Comparison of ENCODE assay signal across 28 mouse cellular contexts in the genomic region with DNA sequence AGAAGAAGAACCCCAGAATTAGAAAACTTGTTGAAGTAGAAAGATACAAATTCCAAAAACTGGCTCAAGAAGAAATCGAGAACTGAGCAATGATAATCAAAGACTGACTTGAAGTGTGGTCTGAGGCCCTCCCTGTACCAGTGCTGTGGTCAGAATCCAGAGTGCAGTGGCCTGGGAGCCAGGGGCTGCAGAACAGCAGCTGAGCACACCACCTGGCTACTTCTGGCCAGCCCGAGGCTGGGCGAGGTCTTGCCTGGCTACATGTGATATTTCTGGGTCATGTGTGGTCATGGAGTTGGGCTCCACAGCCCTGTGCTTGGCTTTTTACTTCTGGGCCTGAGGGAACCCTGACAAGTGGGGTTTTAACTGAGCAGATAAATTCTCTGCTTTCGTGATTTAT.
DNase-seq lines count a peak whose midpoint lies in the region; ATAC-seq and TF ChIP-seq lines count a peak whose summit lies in the region.
"Had no signal": no experiment of that assay in that cellular context is flagged by ENCODE, and none has a peak within 500 bp of the region (broad histone marks: within the 10 kb centered on the region; RNA-seq: fewer than 3 reads in every experiment).

No protein-coding gene starts in this region.

- no peak overlapping the region for H3K9ac ChIP-seq in hindbrain, embryonic 13.5 days
- no peak overlapping the region for H3K9ac ChIP-seq in neural tube, embryonic 15.5 days (replicated peaks)
- H3K9ac ChIP-seq in stomach, postnatal 0 days (ENCODE audit: low read length) = no peak overlapping the region
- H3K9ac ChIP-seq: embryonic facial prominence, embryonic 13.5 days; forebrain, embryonic 13.5 days; forebrain, postnatal 0 days; heart, embryonic 12.5 days; heart, embryonic 15.5 days; hindbrain, embryonic 12.5 days had no signal

- no peak overlapping the region for H3K4me2 ChIP-seq in hindbrain, embryonic 13.5 days
- H3K4me2 ChIP-seq in neural tube, embryonic 15.5 days = no peak overlapping the region
- H3K4me2 ChIP-seq in stomach, postnatal 0 days (replicated peaks; ENCODE audit: low read depth) = no peak overlapping the region
- H3K4me2 ChIP-seq: embryonic facial prominence, embryonic 13.5 days; forebrain, embryonic 13.5 days; heart, embryonic 12.5 days; heart, embryonic 15.5 days; hindbrain, embryonic 12.5 days had no signal

- no peak overlapping the region for H3K4me3 ChIP-seq in hindbrain, embryonic 10.5 days
- H3K4me3 ChIP-seq in hindbrain, embryonic 13.5 days = no peak overlapping the region
- H3K4me3 ChIP-seq in neural tube, embryonic 15.5 days (replicated peaks) = no peak overlapping the region
- no peak overlapping the region for H3K4me3 ChIP-seq in stomach, postnatal 0 days (ENCODE audit: low read depth, low read length)
- H3K4me3 ChIP-seq: embryonic facial prominence, embryonic 10.5 days; embryonic facial prominence, embryonic 13.5 days; erythroblast, embryonic 14.5 days; forebrain, embryonic 13.5 days; gastrocnemius, adult 2 months; heart, embryonic 12.5 days; heart, embryonic 15.5 days; hindbrain, embryonic 12.5 days had no signal

- no peaks in the 10 kb centered on the region for H3K9me3 ChIP-seq in hindbrain, embryonic 10.5 days
- no peaks in the 10 kb centered on the region for H3K9me3 ChIP-seq in hindbrain, embryonic 13.5 days
- H3K9me3 ChIP-seq in neural tube, embryonic 15.5 days (replicated peaks) = no peaks in the 10 kb centered on the region
- no peaks in the 10 kb centered on the region for H3K9me3 ChIP-seq in stomach, postnatal 0 days (ENCODE audit: control insufficient read depth, low read length)
- H3K9me3 ChIP-seq: embryonic facial prominence, embryonic 10.5 days; embryonic facial prominence, embryonic 13.5 days; forebrain, embryonic 13.5 days; heart, embryonic 12.5 days; heart, embryonic 15.5 days; hindbrain, embryonic 12.5 days had no signal

- ATAC-seq in hindbrain, embryonic 13.5 days (ENCODE audit: low FRiP score) = no peak
- no peak for ATAC-seq in neural tube, embryonic 15.5 days (ENCODE audit: low FRiP score)
- ATAC-seq in stomach, postnatal 0 days (ENCODE audit: low FRiP score, low TSS enrichment) = no peak
- ATAC-seq: activated CD4-positive, CD25-positive, alpha-beta regulatory T cell, adult 4 months; forebrain, embryonic 13.5 days; forebrain, postnatal 0 days; hindbrain, embryonic 16.5 days had no signal

- no peak overlapping the region for H3K27ac ChIP-seq in hindbrain, embryonic 10.5 days
- H3K27ac ChIP-seq in hindbrain, embryonic 13.5 days = no peak overlapping the region
- no peak overlapping the region for H3K27ac ChIP-seq in neural tube, embryonic 15.5 days (replicated peaks)
- H3K27ac ChIP-seq in stomach, postnatal 0 days (replicated peaks) = no peak overlapping the region
- H3K27ac ChIP-seq: embryonic facial prominence, embryonic 10.5 days; embryonic facial prominence, embryonic 13.5 days; forebrain, embryonic 13.5 days; gastrocnemius, adult 2 months; heart, embryonic 15.5 days; hindbrain, embryonic 12.5 days had no signal

- H3K27me3 ChIP-seq in hindbrain, embryonic 10.5 days (ENCODE audit: insufficient read depth, poor library complexity, severe bottlenecking) = no peaks in the 10 kb centered on the region
- no peaks in the 10 kb centered on the region for H3K27me3 ChIP-seq in hindbrain, embryonic 13.5 days
- no peaks in the 10 kb centered on the region for H3K27me3 ChIP-seq in neural tube, embryonic 15.5 days (replicated peaks)
- no peaks in the 10 kb centered on the region for H3K27me3 ChIP-seq in stomach, postnatal 0 days (ENCODE audit: control insufficient read depth, insufficient read depth, low read length)
- H3K27me3 ChIP-seq: embryonic facial prominence, embryonic 13.5 days; forebrain, embryonic 13.5 days; heart, embryonic 15.5 days; hindbrain, embryonic 12.5 days had no signal

- no peak for TF ChIP-seq EP300 in stomach, postnatal 0 days (optimal IDR thresholded peaks at IDR 0.05)

- H3K4me1 ChIP-seq in hindbrain, embryonic 10.5 days (replicated peaks) = peaks cover 23% of the 10 kb centered on the region
- peaks cover 36% of the 10 kb centered on the region for H3K4me1 ChIP-seq in hindbrain, embryonic 13.5 days (replicated peaks)
- peaks cover 22% of the 10 kb centered on the region for H3K4me1 ChIP-seq in neural tube, embryonic 15.5 days
- H3K4me1 ChIP-seq in stomach, postnatal 0 days (replicated peaks; ENCODE audit: control insufficient read depth, insufficient read depth) = no peaks in the 10 kb centered on the region
- H3K4me1 ChIP-seq: embryonic facial prominence, embryonic 13.5 days; heart, embryonic 12.5 days; heart, embryonic 15.5 days had no signal

- H3K36me3 ChIP-seq in hindbrain, embryonic 10.5 days = no peaks in the 10 kb centered on the region
- no peaks in the 10 kb centered on the region for H3K36me3 ChIP-seq in hindbrain, embryonic 13.5 days
- no peaks in the 10 kb centered on the region for H3K36me3 ChIP-seq in neural tube, embryonic 15.5 days
- H3K36me3 ChIP-seq in stomach, postnatal 0 days (ENCODE audit: control insufficient read depth, insufficient read depth, low read length) = no peaks in the 10 kb centered on the region
- H3K36me3 ChIP-seq: embryonic facial prominence, embryonic 10.5 days; embryonic facial prominence, embryonic 13.5 days; heart, embryonic 12.5 days; heart, embryonic 15.5 days; hindbrain, embryonic 12.5 days had no signal

- WGBS in hindbrain, embryonic 10.5 days = 82% methylated on average over 4 of the region's 4 CpGs
- 77% methylated on average over 4 of the region's 4 CpGs for WGBS in hindbrain, embryonic 13.5 days
- 81% methylated on average over 4 of the region's 4 CpGs for WGBS in neural tube, embryonic 15.5 days
- WGBS in stomach, postnatal 0 days = 57% methylated on average over 4 of the region's 4 CpGs

- no peak for TF ChIP-seq CTCF in stomach, postnatal 0 days (IDR thresholded peaks at IDR 0.05; ENCODE audit: low read depth)

- peak; percentile 2 for DNase-seq in embryo, embryonic 10 days (ENCODE audit: low spot score)
- DNase-seq in embryo, embryonic 11 days = no peak
- peak; percentile 1 for DNase-seq in hindbrain, embryonic 10.5 days (ENCODE audit: low spot score)
- DNase-seq in neural tube, embryonic 10.5 days (ENCODE audit: extremely low spot score, low spot score) = peak; percentile 12
- DNase-seq in stomach, postnatal 0 days (ENCODE audit: low spot score) = peak; percentile 6
- DNase-seq in cerebellum, adult 18-20 months = no peak
- DNase-seq: adrenal gland, adult 8-10 months; adrenal gland, postnatal 25 days; cerebellum, adult 11-12 months; cerebellum, adult 9-10 months; cerebellum, postnatal 14 days; forebrain, postnatal 0 days; gastrocnemius, adult 2 months; gastrocnemius, postnatal 14 days; heart, adult 18-20 months; heart, postnatal 10 days; heart, postnatal 4 days had no signal

Comparison
In these comparisons a context has a peak if more than half of its experiments do, and no peak if none do; other contexts are left out.
1. DNase-seq: peak in embryo, embryonic 10 days (single experiment), hindbrain, embryonic 10.5 days (single experiment), neural tube, embryonic 10.5 days (single experiment) and stomach, postnatal 0 days (single experiment); none in embryo, embryonic 11 days (single experiment) and cerebellum, adult 18-20 months (0 of 2).